Mouse (Mus musculus): ENCODE data around the gene Rbfox3. TPM values are rescaled to one million over a fixed set of nuclear protein-coding genes. Genes with fewer than 3 reads are reported as not detected.

Rbfox3 gene
- polyA plus RNA-seq, 1 experiment from 2014 or later = 7.6 TPM

DNA sequence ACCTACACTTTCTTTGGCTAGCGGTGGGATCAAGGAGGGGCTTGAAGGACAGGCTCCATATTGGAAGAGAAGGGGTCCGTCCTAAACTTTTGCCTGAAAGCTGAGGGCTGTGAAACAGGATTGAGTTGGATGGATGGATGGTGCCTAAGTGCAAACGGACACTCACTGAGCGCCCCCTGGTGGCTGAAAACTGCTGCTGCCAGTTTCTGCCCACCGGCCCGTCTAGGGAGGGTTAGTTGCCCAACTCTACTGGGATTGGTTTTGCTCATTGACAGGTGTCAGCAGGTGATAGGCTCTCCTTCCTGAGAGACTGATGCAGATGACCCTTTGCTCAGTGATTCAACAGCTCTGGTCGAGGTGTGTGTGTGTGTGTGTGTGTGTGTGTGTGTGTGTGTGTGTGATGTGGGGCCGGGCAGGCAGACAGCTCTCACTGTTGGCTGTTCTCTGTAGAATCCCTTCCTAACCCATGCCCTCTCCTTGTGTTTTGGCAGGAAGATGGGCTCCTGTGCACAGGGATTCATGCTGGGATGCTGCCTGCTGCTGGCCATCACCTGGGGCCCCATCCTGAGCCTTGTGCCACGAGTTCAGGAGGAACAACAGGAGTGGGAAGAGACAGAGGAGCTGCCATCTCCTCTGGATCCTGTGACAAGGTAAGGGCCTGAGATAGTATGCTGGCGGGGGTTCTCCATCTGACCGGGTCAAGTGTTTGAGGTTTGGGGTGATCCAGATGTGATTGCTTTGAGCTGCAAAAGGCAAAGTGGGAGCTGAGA lies 468.0 kb downstream of the Rbfox3 start:
- no peaks in the 10 kb centered on the region for H3K9me3 ChIP-seq (replicated peaks)
- H3K4me1 ChIP-seq = peaks cover 19% of the 10 kb centered on the region
- 34% methylated on average over 11 of the region's 11 CpGs for WGBS
- no peaks in the 10 kb centered on the region for H3K36me3 ChIP-seq
- H3K27ac ChIP-seq (replicated peaks) = no peak overlapping the region
- DNase-seq (ENCODE audit: low spot score) = peak; percentile 74
- H3K27me3 ChIP-seq (ENCODE audit: low read depth, poor library complexity, severe bottlenecking) = peaks cover 21% of the 10 kb centered on the region
- no peak overlapping the region for H3K4me3 ChIP-seq

DNA sequence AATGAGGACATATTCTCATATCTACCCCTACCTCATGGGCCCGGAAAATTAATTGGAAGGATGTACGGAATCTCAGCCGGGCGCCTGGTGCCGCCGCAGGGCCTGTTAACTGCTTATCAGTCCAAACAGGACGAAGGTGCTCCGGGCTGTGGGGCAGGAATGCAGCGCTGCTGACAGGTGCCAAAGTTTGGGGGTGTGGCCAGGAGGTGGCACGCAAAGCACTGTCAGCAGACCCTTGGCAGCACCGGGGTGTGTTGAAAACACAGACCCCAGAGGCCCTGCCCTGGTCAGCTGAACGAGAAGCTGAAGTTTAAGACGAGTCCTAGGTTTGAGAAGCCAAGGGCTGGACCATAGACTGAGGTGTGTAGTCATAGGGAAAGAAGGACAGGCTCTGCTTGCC lies 468.7 kb downstream of the Rbfox3 start:
- no peaks in the 10 kb centered on the region for H3K36me3 ChIP-seq
- no peaks in the 10 kb centered on the region for H3K9me3 ChIP-seq (replicated peaks)
- H3K4me3 ChIP-seq = no peak overlapping the region
- peaks cover 21% of the 10 kb centered on the region for H3K27me3 ChIP-seq (ENCODE audit: low read depth, poor library complexity, severe bottlenecking)
- peaks cover 26% of the 10 kb centered on the region for H3K4me1 ChIP-seq
- H3K27ac ChIP-seq (replicated peaks) = no peak overlapping the region
- DNase-seq (ENCODE audit: low spot score) = no peak
- 89% methylated on average over 13 of the region's 13 CpGs for WGBS

Small RNA genes within 50 kb of the gene (microRNA-seq; reads per million reads assigned to microRNA genes)
- gene Gm25040 = not detected

Other genes starting within 250 kb of the Rbfox3 start
- not detected in 2 replicates for gene Enpp7, start 76.6 kb upstream of the Rbfox3 start, polyA plus RNA-seq (2016; fragmentation: Nextera tagmentation; extraction: Ambion mirVana)
- 108 and 110 TPM in 2 replicates for gene Cbx2, start 111.4 kb upstream of the Rbfox3 start, polyA plus RNA-seq (2016; fragmentation: Nextera tagmentation; extraction: Ambion mirVana)
- 13.5 and 15.0 TPM in 2 replicates for gene Cbx8, start 129.4 kb upstream of the Rbfox3 start, polyA plus RNA-seq (2016; fragmentation: Nextera tagmentation; extraction: Ambion mirVana)
- gene Cbx4, start 174.6 kb upstream of the Rbfox3 start, polyA plus RNA-seq (2016; fragmentation: Nextera tagmentation; extraction: Ambion mirVana) = 5.1 and 7.1 TPM in 2 replicates